Mouse (Mus musculus) right cerebral cortex, postnatal 4 days (tissue): ENCODE data around the gene Tm9sf4.

ENCODE experiments used
- DNase-seq: peaks from one replicate; pipeline ENCODE4 v3.0.0-alpha.2; 2022

The Tm9sf4 gene

GRCm38 (mm10) chr2:153160844-153161683 lies at the start of gene Tm9sf4:
TSS of gene Tm9sf4 (plus strand) at chr2:153161303.
- DNase-seq: peak; percentile 91

- no peak for DNase-seq
These were observed 45.4 kb upstream of the Tm9sf4 start for GRCm38 (mm10) chr2:153115679-153116081.

- no peak for DNase-seq
These were observed 44.0 kb upstream of the Tm9sf4 start for GRCm38 (mm10) chr2:153117051-153117486.

- DNase-seq: no peak
These were observed 41.6 kb upstream of the Tm9sf4 start for GRCm38 (mm10) chr2:153119488-153119887.

- DNase-seq: no peak
These were observed 41.0 kb upstream of the Tm9sf4 start for GRCm38 (mm10) chr2:153120126-153120525.

- DNase-seq: no peak
These were observed 39.1 kb upstream of the Tm9sf4 start for GRCm38 (mm10) chr2:153121821-153122615.

- DNase-seq: no peak
These were observed 38.4 kb upstream of the Tm9sf4 start for GRCm38 (mm10) chr2:153122701-153123100.

GRCm38 (mm10) chr2:153125875-153126274 lies 35.2 kb upstream of the Tm9sf4 start:
- no peak for DNase-seq

GRCm38 (mm10) chr2:153131019-153131418 lies 30.1 kb upstream of the Tm9sf4 start:
- DNase-seq: peak; percentile 19

- no peak for DNase-seq
These were observed 26.9 kb upstream of the Tm9sf4 start for GRCm38 (mm10) chr2:153134237-153134636.

- DNase-seq: no peak
These were observed 24.9 kb upstream of the Tm9sf4 start for GRCm38 (mm10) chr2:153136211-153136610.

GRCm38 (mm10) chr2:153139158-153139557 lies 21.9 kb upstream of the Tm9sf4 start:
- no peak for DNase-seq

- peak; percentile 26 for DNase-seq
These were observed 21.0 kb upstream of the Tm9sf4 start for GRCm38 (mm10) chr2:153139996-153140613.

- peak; percentile 44 for DNase-seq
These were observed 18.4 kb upstream of the Tm9sf4 start for GRCm38 (mm10) chr2:153142620-153143199.

- DNase-seq: no peak
These were observed 15.8 kb upstream of the Tm9sf4 start for GRCm38 (mm10) chr2:153145346-153145745.

- no peak for DNase-seq
These were observed 13.9 kb upstream of the Tm9sf4 start for GRCm38 (mm10) chr2:153147236-153147635.

GRCm38 (mm10) chr2:153147715-153148114 lies 13.4 kb upstream of the Tm9sf4 start:
- peak; percentile 75 for DNase-seq

- no peak for DNase-seq
These were observed 11.4 kb upstream of the Tm9sf4 start for GRCm38 (mm10) chr2:153149742-153150141.

GRCm38 (mm10) chr2:153151026-153151425 lies 10.1 kb upstream of the Tm9sf4 start:
- no peak for DNase-seq

GRCm38 (mm10) chr2:153151926-153152665 lies 9.0 kb upstream of the Tm9sf4 start:
- DNase-seq: no peak

- DNase-seq: no peak
These were observed 8.1 kb upstream of the Tm9sf4 start for GRCm38 (mm10) chr2:153153033-153153450.

- no peak for DNase-seq
These were observed 3.8 kb upstream of the Tm9sf4 start for GRCm38 (mm10) chr2:153157270-153157669.
